Mouse (Mus musculus) E14TG2a.4 (cell line): ENCODE results near the gene 4930539E08Rik.

Experiments used
- CTCF ChIP-seq: conservative IDR thresholded peaks from 2 replicates; pipeline ENCODE4 v1.5.1; 2014; ENCODE audit warnings: low read length
- NANOG ChIP-seq: IDR thresholded peaks from 2 replicates; pipeline ENCODE4 v1.6.1; 2014; ENCODE audit warnings: borderline replicate concordance, low read length, mixed read lengths
- POU5F1 ChIP-seq: IDR thresholded peaks from 2 replicates; pipeline ENCODE4 v1.6.1; 2014; ENCODE audit warnings: low read length, borderline replicate concordance

DNA sequence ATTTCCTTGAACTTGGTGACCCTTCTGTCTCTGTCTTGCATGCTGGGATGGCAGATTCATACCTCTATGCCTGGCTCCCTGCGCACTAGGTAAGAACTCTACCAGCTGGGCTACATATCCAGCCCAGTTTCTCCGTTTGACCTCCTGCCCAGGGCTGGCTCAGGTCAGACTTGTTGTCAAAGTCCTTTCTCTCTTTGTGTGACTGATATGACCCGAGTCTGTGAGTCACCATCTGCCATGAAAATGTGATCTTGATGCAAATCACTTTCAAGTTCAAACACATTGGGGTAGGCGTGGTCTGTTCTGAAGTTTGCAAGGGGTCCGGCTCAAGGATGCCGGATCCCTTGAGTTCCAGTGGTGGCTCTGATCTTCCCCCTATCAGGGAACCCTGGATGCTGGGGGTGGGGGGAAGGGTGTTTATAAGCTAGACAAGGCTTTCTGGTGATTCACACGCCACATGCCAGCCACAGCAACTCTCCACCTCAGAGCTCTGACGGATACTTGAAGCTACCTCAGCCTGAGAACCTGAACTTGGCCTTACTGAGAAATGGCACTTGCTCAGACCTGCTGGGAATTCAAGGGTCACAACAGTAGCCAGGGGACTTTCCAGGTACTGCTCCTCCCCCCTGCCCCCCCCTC is 10.0 kb upstream of the 4930539E08Rik start:
- TF ChIP-seq CTCF, result no peak
- TF ChIP-seq POU5F1, result no peak
- no peak for TF ChIP-seq NANOG
